Mouse (Mus musculus) forebrain, embryonic 16.5 days (tissue): ENCODE data around the gene Syt10. TPM values are rescaled to one million over a fixed set of nuclear protein-coding genes. Genes with fewer than 3 reads are reported as not detected.

Experiments used
- microRNA-seq: library from miRNA; unstranded; fragments of <30 nt; microRNA quantifications from one replicate; pipeline ENCODE4, GENCODE M21; 2017
- polyA plus RNA-seq: library from polyadenylated mRNA; unstranded; fragments of >200 nt; fragmentation: Nextera tagmentation; extraction: Ambion mirVana; gene quantifications from 2 replicates; pipeline ENCODE4 v1.2.1, GENCODE M21; 2015

Gene Syt10
- polyA plus RNA-seq, 1 experiment from 2014 or later, result 1.3 TPM

Small RNA genes lying within 50 kb of the gene (microRNA-seq; reads per million reads assigned to microRNA genes)
- not detected for gene Gm24643

Other genes starting within 250 kb of the Syt10 start
- 53.6 and 64.4 TPM in 2 replicates for gene Rabl2, start 249.9 kb downstream of the Syt10 start, polyA plus RNA-seq